Mouse (Mus musculus): ENCODE data around the gene Snrpe. TPM values are rescaled to one million over a fixed set of nuclear protein-coding genes. Genes with fewer than 3 reads are reported as not detected.
A peak's percentile ranks its signal among the peaks of the same experiment; 100 is the strongest.

Gene Snrpe
- polyA plus RNA-seq (2011; ENCODE audit: insufficient read depth, insufficient read length, low read depth, missing spikeins), result 434 and 488 TPM in 2 replicates

DNA sequence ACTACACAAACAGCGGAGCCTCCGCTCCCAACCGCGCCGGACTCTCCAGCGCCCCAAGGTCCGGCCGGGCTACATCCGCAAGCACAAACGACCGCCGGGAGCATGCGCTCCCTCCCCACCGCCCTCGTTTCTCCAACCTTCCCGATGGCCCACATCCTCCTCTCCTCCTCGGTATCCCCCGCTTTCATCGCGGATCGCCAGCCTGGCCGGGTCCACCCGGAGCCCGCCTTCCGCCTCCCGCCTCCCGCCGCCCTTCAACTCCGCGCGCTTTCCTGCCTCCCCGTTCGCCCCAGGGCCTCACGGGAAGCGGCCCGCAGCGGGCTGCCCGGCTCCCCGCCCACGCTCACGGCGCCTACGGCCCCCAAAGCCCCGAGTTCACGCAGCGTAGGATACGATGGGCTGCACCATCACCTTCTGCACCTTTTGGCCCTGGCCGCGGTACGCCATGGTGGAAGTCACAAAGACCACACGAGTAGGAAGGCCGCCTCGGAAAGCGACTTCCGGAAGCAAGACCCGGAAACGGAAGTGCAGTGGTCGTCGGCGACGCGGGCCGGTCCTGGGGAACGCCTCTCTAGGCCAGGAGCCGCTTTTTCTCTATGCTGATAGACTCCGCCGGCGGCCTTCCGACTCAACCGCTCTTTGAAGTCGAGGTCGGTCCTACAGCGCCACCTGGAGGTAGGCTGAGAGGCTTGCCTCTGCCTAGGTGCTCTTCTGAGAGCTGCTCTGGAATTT, at the start of gene Snrpe:
Gene Snrpe (minus strand): TSS at position 521 of the 732 bp plus-strand sequence.
- H3K36me3 ChIP-seq (ENCODE audit: control insufficient read depth, insufficient read depth, low read length, poor library complexity, severe bottlenecking), result peaks cover 37% of the 10 kb centered on the region
- no peaks in the 10 kb centered on the region for H3K4me1 ChIP-seq (ENCODE audit: control insufficient read depth, insufficient read depth, low read length)
- H3K27me3 ChIP-seq (ENCODE audit: control insufficient read depth, insufficient read depth, low read length, poor library complexity, severe bottlenecking), result no peaks in the 10 kb centered on the region
- H3K4me3 ChIP-seq (ENCODE audit: low read depth, low read length), result peak within 1 kb of the TSS; percentile 98
- no peaks in the 10 kb centered on the region for H3K9me3 ChIP-seq (replicated peaks; ENCODE audit: control insufficient read depth, insufficient read depth, low read length, poor library complexity, severe bottlenecking)
- H3K9ac ChIP-seq (ENCODE audit: low read depth, poor library complexity, severe bottlenecking), result peak within 1 kb of the TSS; percentile 98
- TF ChIP-seq CTCF (IDR thresholded peaks at IDR 0.05; ENCODE audit: low read depth, low read length), result peak; percentile 95
- TF ChIP-seq EP300 (IDR thresholded peaks at IDR 0.05; ENCODE audit: insufficient read depth, low read depth, low read length), result no peak
- TF ChIP-seq POLR2A (IDR thresholded peaks at IDR 0.05; ENCODE audit: insufficient read depth, low read length), result peak; percentile 24
- peak within 1 kb of the TSS; percentile 45 for H3K27ac ChIP-seq (ENCODE audit: insufficient read depth, low read length)

DNA sequence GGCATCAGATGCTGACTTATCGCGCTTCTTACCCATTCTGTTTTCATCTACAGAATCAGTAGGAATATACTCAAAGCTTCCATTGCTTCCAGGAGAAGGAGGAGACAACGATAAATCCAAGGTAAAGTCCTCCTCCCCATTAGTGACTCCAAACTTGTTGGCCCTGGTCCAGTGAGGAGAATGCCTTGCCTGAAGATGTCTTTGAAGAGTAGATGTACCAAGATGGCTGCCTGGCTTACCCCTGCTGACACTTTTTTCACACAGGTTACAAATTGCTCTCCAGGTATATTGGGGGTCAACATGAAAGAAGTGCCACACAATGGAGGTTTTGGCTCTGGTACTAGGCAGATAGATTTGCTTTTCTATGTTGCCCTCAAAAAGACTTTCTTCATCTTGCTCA, 48.8 kb upstream of the Snrpe start:
- H3K36me3 ChIP-seq (ENCODE audit: control insufficient read depth, insufficient read depth, low read length, poor library complexity, severe bottlenecking), result peaks cover 46% of the 10 kb centered on the region
- H3K9ac ChIP-seq (ENCODE audit: low read depth, poor library complexity, severe bottlenecking), result no peak overlapping the region
- H3K9me3 ChIP-seq (replicated peaks; ENCODE audit: control insufficient read depth, insufficient read depth, low read length, poor library complexity, severe bottlenecking), result no peaks in the 10 kb centered on the region
- H3K4me3 ChIP-seq (ENCODE audit: low read depth, low read length), result no peak overlapping the region
- H3K27ac ChIP-seq (ENCODE audit: insufficient read depth, low read length), result no peak overlapping the region
- no peaks in the 10 kb centered on the region for H3K27me3 ChIP-seq (ENCODE audit: control insufficient read depth, insufficient read depth, low read length, poor library complexity, severe bottlenecking)
- peaks cover 10% of the 10 kb centered on the region for H3K4me1 ChIP-seq (ENCODE audit: control insufficient read depth, insufficient read depth, low read length)
- TF ChIP-seq EP300 (IDR thresholded peaks at IDR 0.05; ENCODE audit: insufficient read depth, low read depth, low read length), result no peak
- TF ChIP-seq POLR2A (IDR thresholded peaks at IDR 0.05; ENCODE audit: insufficient read depth, low read length), result no peak
- no peak for TF ChIP-seq CTCF (IDR thresholded peaks at IDR 0.05; ENCODE audit: low read depth, low read length)

DNA sequence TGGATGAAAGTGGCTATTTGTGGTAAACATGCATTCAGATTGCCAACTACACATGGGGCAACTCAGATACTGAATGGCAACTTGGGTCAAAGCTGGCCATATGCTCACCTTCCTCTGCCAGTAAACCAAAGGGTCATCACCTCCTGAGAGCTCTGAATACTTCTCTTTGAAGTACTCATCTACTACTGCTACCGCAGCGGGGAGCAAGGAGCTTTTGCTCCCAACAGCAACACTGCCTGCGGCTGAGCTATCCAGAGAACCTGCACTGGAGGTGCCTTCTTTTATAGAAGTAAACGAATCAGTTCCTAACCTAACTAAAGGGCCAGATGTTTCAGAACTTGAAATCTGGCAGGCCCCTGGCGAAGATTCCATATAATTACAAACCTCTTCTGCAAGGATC, 46.7 kb upstream of the Snrpe start:
- TF ChIP-seq EP300 (IDR thresholded peaks at IDR 0.05; ENCODE audit: insufficient read depth, low read depth, low read length), result no peak
- no peak for TF ChIP-seq CTCF (IDR thresholded peaks at IDR 0.05; ENCODE audit: low read depth, low read length)
- no peak for TF ChIP-seq POLR2A (IDR thresholded peaks at IDR 0.05; ENCODE audit: insufficient read depth, low read length)
- peaks cover 7% of the 10 kb centered on the region for H3K4me1 ChIP-seq (ENCODE audit: control insufficient read depth, insufficient read depth, low read length)
- no peaks in the 10 kb centered on the region for H3K27me3 ChIP-seq (ENCODE audit: control insufficient read depth, insufficient read depth, low read length, poor library complexity, severe bottlenecking)
- H3K36me3 ChIP-seq (ENCODE audit: control insufficient read depth, insufficient read depth, low read length, poor library complexity, severe bottlenecking), result peaks cover 55% of the 10 kb centered on the region
- H3K4me3 ChIP-seq (ENCODE audit: low read depth, low read length), result no peak overlapping the region
- H3K9me3 ChIP-seq (replicated peaks; ENCODE audit: control insufficient read depth, insufficient read depth, low read length, poor library complexity, severe bottlenecking), result no peaks in the 10 kb centered on the region
- no peak overlapping the region for H3K27ac ChIP-seq (ENCODE audit: insufficient read depth, low read length)
- no peak overlapping the region; the same call in 1 of the 2 replicates for H3K9ac ChIP-seq (ENCODE audit: low read depth, poor library complexity, severe bottlenecking)

GRCm38 (mm10) chr1:133653033-133653432, 42.9 kb upstream of the Snrpe start:
- no peak for TF ChIP-seq CTCF (IDR thresholded peaks at IDR 0.05; ENCODE audit: low read depth, low read length)
- no peak for TF ChIP-seq EP300 (IDR thresholded peaks at IDR 0.05; ENCODE audit: insufficient read depth, low read depth, low read length)
- TF ChIP-seq POLR2A (IDR thresholded peaks at IDR 0.05; ENCODE audit: insufficient read depth, low read length), result no peak
- H3K9me3 ChIP-seq (replicated peaks; ENCODE audit: control insufficient read depth, insufficient read depth, low read length, poor library complexity, severe bottlenecking), result no peaks in the 10 kb centered on the region
- H3K4me1 ChIP-seq (ENCODE audit: control insufficient read depth, insufficient read depth, low read length), result peaks cover 4% of the 10 kb centered on the region
- no peaks in the 10 kb centered on the region for H3K27me3 ChIP-seq (ENCODE audit: control insufficient read depth, insufficient read depth, low read length, poor library complexity, severe bottlenecking)
- H3K36me3 ChIP-seq (ENCODE audit: control insufficient read depth, insufficient read depth, low read length, poor library complexity, severe bottlenecking), result peaks cover 59% of the 10 kb centered on the region
- no peak overlapping the region for H3K4me3 ChIP-seq (ENCODE audit: low read depth, low read length)
- no peak overlapping the region for H3K27ac ChIP-seq (ENCODE audit: insufficient read depth, low read length)
- no peak overlapping the region for H3K9ac ChIP-seq (ENCODE audit: low read depth, poor library complexity, severe bottlenecking)

- Histone ChIP-seq H3K4me1 (ENCODE audit: control insufficient read depth, insufficient read depth, low read length) (peaks cover 4% of the 10 kb centered on the region), H3K9me3 (replicated peaks; ENCODE audit: control insufficient read depth, insufficient read depth, low read length, poor library complexity, severe bottlenecking) (no peaks in the 10 kb centered on the region), H3K27ac (ENCODE audit: insufficient read depth, low read length) (no peak overlapping the region), H3K4me3 (ENCODE audit: low read depth, low read length) (no peak overlapping the region), H3K27me3 (ENCODE audit: control insufficient read depth, insufficient read depth, low read length, poor library complexity, severe bottlenecking) (no peaks in the 10 kb centered on the region), H3K9ac (ENCODE audit: low read depth, poor library complexity, severe bottlenecking) (no peak overlapping the region), H3K36me3 (ENCODE audit: control insufficient read depth, insufficient read depth, low read length, poor library complexity, severe bottlenecking) (peaks cover 62% of the 10 kb centered on the region)
- TF ChIP-seq POLR2A (IDR thresholded peaks at IDR 0.05; ENCODE audit: insufficient read depth, low read length) (no peak), CTCF (IDR thresholded peaks at IDR 0.05; ENCODE audit: low read depth, low read length) (no peak), EP300 (IDR thresholded peaks at IDR 0.05; ENCODE audit: insufficient read depth, low read depth, low read length) (no peak)
These were observed 40.4 kb upstream of the Snrpe start for GRCm38 (mm10) chr1:133650288-133651055.
